Mouse (Mus musculus) embryonic facial prominence, embryonic 13.5 days (tissue): ENCODE measurements at regions not wholly inside any gene's neighbourhood (a gene's known extent, or its start where the extent isn't known, plus 50 kb on each side); places are given as distances from the start of the nearest gene placed in this dataset.

Experiments
- ATAC-seq: fragments of 200-750 bp; cut with Nextera tagmentation; 2 replicates; pipeline ENCODE4 v1.8.0; 2017; ENCODE audit warnings: low read depth; ENCODE audit not compliant: insufficient number of reproducible peaks, insufficient read depth, low FRiP score, low TSS enrichment
- H3K27ac ChIP-seq: fragments of 300-500 bp; sonication (generic); 2 replicates; pipeline ENCODE4 v1.5.1; 2015; ENCODE audit warnings: moderate library complexity, mild to moderate bottlenecking, inconsistent platforms
- H3K27me3 ChIP-seq: fragments of 300-500 bp; sonication (generic); 2 replicates; pipeline ENCODE4 v1.6.1; 2015; ENCODE audit warnings: mild to moderate bottlenecking, inconsistent platforms
- H3K36me3 ChIP-seq: fragments of 300-500 bp; sonication (generic); 2 replicates; pipeline ENCODE4 v1.6.1; 2015; ENCODE audit warnings: mild to moderate bottlenecking, inconsistent platforms
- H3K4me1 ChIP-seq: fragments of 300-500 bp; sonication (generic); 2 replicates; pipeline ENCODE4 v1.6.1; 2015; ENCODE audit warnings: inconsistent platforms
- H3K4me2 ChIP-seq: fragments of 300-500 bp; sonication (generic); 2 replicates; pipeline ENCODE4 v1.6.1; 2015; ENCODE audit warnings: moderate library complexity, mild to moderate bottlenecking, inconsistent platforms
- H3K4me3 ChIP-seq: fragments of 300-500 bp; sonication (generic); 2 replicates; pipeline ENCODE4 v1.5.1; 2015; ENCODE audit warnings: mild to moderate bottlenecking, inconsistent platforms
- H3K9ac ChIP-seq: fragments of 300-500 bp; sonication (generic); 2 replicates; pipeline ENCODE4 v1.6.1; 2015; ENCODE audit warnings: mild to moderate bottlenecking, inconsistent platforms
- H3K9me3 ChIP-seq: fragments of 300-500 bp; sonication (generic); 2 replicates; pipeline ENCODE4 v1.6.1; 2016; ENCODE audit warnings: inconsistent platforms
- WGBS: fragments of 180-500 bp; shearing (Covaris S2); methylation state at CpG from one replicate; pipeline ENCODE4 v1.1.7; 2015; ENCODE audit warnings: mixed read lengths; 5-methylcytosine and 5-hydroxymethylcytosine counted together

DNA sequence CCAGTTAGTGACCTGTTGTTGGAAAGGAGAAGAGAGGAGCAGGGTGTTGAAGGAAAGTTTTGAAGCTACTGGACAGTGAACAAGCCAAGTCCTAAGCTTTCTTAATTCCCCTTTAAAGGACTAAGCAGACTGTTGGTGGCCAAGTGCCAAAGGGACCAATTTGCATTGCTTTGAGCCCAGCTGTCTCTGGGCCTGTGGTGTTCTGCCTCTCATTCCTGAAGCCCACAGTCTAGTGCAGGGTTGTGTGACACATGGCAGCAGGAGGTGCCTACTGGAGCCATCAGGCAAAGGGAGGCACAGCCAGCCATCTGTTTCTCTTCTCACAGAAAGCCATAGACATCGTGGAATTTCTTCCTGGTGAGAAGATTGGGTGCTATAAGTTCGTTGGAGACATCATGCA is 278.6 kb downstream of the Myh15 start:
- Histone ChIP-seq H3K27ac (no peak overlapping the region), H3K4me1 (no peaks in the 10 kb centered on the region), H3K9ac (no peak overlapping the region), H3K9me3 (no peaks in the 10 kb centered on the region), H3K36me3 (no peaks in the 10 kb centered on the region), H3K27me3 (no peaks in the 10 kb centered on the region), H3K4me2 (no peak overlapping the region), H3K4me3 (no peak overlapping the region)
- WGBS, result 46% methylated on average over 2 of the region's 2 CpGs
- no peak for ATAC-seq

DNA sequence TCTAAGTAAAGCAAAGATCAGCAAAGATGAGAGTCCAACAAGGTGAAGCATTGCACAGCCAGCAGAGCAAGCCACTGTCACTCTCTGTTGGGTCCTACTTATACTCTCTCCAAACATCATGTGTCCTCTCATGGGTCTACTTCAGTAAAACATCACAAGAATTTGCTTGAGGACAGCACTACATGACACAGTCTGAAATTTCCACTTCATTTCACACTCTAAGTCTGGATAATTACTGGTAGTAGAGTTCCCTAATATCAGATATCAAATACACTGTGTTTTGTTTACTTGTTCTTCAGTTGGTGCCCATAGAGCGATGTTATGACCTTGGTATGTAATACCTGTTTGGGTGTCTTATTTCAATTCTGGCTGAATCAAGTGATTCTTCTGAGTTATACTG is 280.7 kb downstream of the Myh15 start:
- H3K27ac ChIP-seq, result no peak overlapping the region
- ATAC-seq, result no peak
- no peaks in the 10 kb centered on the region for H3K27me3 ChIP-seq
- 66% methylated on average over 1 of the region's 1 CpGs for WGBS
- H3K9ac ChIP-seq, result no peak overlapping the region
- no peak overlapping the region for H3K4me2 ChIP-seq
- H3K36me3 ChIP-seq, result no peaks in the 10 kb centered on the region
- H3K4me3 ChIP-seq, result no peak overlapping the region
- no peaks in the 10 kb centered on the region for H3K9me3 ChIP-seq
- no peaks in the 10 kb centered on the region for H3K4me1 ChIP-seq

DNA sequence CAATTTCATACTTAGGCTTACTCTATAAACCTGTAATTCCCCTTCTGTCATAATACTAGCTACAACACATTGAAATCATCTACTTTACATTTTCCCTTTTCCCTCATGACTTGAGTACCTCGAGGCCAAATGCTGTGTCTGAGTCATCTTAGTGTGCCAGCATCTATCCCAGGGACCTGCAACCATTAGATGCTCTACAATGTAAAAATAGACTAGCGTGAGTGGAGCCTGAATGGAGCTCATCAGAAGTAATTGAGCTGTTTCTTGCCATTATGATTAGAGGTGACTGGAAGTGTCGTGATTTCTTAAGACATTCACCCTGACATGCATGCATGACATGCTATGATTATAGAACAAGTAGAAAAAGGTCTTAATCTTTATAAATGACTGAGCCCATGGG is 301.1 kb downstream of the Myh15 start:
- WGBS, result 65% methylated on average over 3 of the region's 3 CpGs
- Histone ChIP-seq H3K27ac (no peak overlapping the region), H3K9ac (no peak overlapping the region), H3K4me3 (no peak overlapping the region), H3K4me2 (no peak overlapping the region), H3K27me3 (no peaks in the 10 kb centered on the region), H3K4me1 (no peaks in the 10 kb centered on the region), H3K9me3 (no peaks in the 10 kb centered on the region), H3K36me3 (no peaks in the 10 kb centered on the region)
- ATAC-seq, result no peak

DNA sequence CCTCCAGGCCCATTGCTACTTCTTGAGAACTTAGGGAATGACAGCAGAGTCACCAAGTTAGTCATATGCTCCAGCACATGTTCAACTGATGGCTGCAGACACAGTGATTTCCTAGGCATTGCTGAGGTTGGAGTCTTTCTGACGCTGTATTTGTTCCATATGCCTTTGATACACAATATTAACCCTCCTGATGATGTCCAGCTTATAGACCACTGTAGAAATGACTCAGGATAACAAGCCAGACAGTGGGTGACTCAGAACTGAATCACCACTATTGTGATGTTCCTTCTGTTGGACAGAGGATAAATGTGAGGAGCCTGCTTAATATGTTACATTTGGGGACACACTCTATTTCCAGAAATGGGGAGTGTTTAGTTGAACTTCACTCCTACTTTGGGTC is 304.4 kb downstream of the Myh15 start:
- 83% methylated on average over 1 of the region's 1 CpGs for WGBS

DNA sequence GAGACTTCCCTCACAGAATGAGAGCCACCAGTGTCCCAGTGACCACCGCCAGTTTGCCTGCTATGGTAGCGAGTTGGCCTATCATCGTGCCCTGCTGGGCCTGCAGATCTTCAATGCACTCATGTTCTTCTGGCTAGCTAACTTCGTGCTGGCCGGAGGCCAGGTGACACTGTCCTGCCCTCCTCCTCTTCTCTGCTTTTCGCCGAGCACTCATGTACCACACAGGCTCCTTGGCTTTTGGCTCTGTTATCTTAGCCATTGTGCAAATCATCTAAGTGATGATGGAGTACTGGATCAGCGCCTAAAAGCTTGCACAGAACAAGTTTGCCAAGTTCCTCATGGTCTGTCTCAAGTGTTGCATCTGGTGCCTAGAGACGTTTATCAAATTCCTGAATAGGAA is 312.2 kb downstream of the Myh15 start:
- Histone ChIP-seq H3K27ac (no peak overlapping the region), H3K4me3 (no peak overlapping the region), H3K9me3 (no peaks in the 10 kb centered on the region), H3K27me3 (no peaks in the 10 kb centered on the region), H3K4me1 (no peaks in the 10 kb centered on the region), H3K36me3 (no peaks in the 10 kb centered on the region), H3K9ac (no peak overlapping the region), H3K4me2 (no peak overlapping the region)
- ATAC-seq, result no peak
- 89% methylated on average over 9 of the region's 9 CpGs for WGBS

More for the DNA sequence above, 304.4 kb downstream of the Myh15 start:
- ATAC-seq, result no peak
- no peaks in the 10 kb centered on the region for H3K4me1 ChIP-seq
- no peak overlapping the region for H3K27ac ChIP-seq
- H3K36me3 ChIP-seq, result no peaks in the 10 kb centered on the region
- no peak overlapping the region for H3K9ac ChIP-seq
- no peaks in the 10 kb centered on the region for H3K27me3 ChIP-seq
- H3K4me3 ChIP-seq, result no peak overlapping the region
- H3K9me3 ChIP-seq, result no peaks in the 10 kb centered on the region
- no peak overlapping the region for H3K4me2 ChIP-seq

DNA sequence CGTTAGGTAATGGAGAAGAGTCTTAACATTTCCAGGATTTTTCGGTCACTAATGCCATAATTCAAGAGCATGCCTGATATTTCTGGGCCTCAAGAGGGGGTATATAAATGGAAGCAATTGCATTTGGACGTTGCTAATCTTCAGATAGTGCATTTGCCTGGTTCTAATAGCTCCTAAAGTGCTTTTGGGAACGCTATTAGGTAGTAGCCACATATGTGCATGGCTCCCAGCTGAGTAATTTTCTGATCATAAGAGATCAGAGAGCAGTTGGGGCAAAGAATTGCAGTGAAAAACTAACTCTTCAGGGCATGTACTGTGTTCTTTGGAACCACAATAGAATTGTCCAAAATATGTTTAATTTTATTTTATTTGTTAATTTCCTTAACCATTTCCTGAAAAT is 317.8 kb downstream of the Myh15 start:
- Histone ChIP-seq H3K4me3 (no peak overlapping the region), H3K36me3 (no peaks in the 10 kb centered on the region), H3K9ac (no peak overlapping the region), H3K4me1 (no peaks in the 10 kb centered on the region), H3K9me3 (no peaks in the 10 kb centered on the region), H3K27me3 (no peaks in the 10 kb centered on the region), H3K27ac (no peak overlapping the region), H3K4me2 (no peak overlapping the region)
- 62% methylated on average over 4 of the region's 4 CpGs for WGBS
- ATAC-seq, result no peak

DNA sequence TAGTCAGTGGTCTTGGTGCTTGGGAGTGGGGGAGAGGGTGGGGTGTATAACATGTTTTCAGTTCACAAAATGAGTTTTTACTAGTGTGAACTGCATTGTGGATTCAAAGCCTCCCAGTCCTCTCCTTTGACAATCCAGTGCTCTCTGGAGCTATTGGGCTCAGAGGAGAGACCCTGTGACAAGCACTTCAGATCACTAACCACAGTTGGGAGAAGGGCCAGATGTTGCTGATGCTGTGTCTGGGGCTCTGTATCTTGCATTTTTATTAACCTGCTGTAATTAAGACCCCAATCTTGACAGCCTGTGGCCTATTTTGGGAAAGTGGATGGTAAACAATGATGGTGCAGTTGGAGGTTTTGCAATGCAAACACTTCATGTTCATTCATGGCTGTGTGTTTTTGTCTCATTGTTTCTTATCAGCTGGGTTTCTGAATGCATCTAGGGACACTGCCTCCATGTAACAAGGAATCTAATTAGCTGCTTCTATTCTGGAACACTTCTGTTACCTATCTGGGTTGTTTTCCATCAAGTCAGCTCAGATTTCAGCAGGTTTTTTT is 320.0 kb upstream of the Ift57 start:
- no peak overlapping the region for H3K4me2 ChIP-seq
- no peak for ATAC-seq
- no peak overlapping the region for H3K4me3 ChIP-seq
- H3K9me3 ChIP-seq, result no peaks in the 10 kb centered on the region
- no peak overlapping the region for H3K27ac ChIP-seq
- no peaks in the 10 kb centered on the region for H3K4me1 ChIP-seq
- no peaks in the 10 kb centered on the region for H3K27me3 ChIP-seq
- no peak overlapping the region for H3K9ac ChIP-seq
- no peaks in the 10 kb centered on the region for H3K36me3 ChIP-seq

DNA sequence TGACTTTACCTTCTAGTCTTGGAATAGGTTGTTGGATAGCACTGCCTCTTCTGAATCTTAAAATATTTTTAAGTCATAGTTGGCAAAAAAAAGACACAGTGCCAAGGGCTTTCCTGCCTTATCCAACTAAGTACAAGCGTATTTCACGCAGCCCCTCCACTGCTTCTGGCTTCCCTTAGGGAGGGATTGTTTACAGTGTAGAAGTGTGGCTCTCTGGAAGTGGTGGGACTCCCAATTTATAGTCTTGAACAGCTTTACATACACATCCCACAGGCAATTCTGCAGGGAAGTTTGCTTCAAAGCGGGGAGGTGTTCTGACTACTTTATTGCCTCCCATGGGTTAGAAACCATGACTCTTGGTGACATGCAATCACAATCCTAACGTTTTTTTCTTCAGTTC is 310.9 kb upstream of the Ift57 start:
- Histone ChIP-seq H3K27ac (no peak overlapping the region), H3K27me3 (no peaks in the 10 kb centered on the region), H3K4me3 (no peak overlapping the region), H3K4me2 (no peak overlapping the region), H3K9me3 (no peaks in the 10 kb centered on the region), H3K36me3 (no peaks in the 10 kb centered on the region), H3K9ac (no peak overlapping the region), H3K4me1 (no peaks in the 10 kb centered on the region)
- ATAC-seq, result no peak
- 67% methylated on average over 4 of the region's 4 CpGs for WGBS

DNA sequence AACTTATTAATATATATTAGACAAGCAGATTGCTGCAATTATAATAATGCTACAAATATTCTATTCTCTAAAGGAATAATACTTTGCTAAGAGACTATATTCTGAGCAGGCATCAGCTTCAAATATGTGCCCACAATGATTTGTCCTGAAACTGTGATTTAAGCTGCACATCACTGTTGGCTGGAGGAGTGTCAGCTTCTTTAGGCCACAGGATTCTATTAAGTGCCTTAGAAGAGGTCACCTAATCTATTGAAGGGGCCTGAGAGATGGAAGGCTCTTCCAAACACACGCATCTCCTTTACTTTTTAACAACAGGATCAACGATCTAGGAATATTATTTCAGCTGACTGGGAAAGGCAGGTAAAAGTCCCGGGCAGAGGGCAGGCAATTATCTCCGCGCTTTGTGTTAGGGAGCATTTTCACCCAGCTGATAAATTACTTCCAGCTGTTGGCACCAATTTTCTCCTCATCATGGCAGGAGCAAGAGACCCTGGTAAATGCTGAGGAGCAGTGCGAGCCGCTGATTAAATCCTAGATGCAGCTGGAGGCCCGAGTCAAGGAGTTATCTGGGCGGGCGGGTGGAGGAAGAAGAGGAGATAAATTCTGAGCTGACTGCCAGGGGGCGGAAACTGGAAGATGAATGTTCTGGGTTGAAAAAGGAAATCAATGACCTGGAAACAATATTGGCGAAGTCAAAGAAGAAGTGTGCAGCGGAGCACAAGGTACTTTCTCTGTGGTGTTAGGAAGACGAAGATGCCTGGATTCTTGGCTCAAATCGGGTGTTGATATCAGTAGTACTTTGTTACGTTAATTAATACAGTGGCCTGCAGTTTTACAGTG is 290.9 kb upstream of the Ift57 start:
- no peak for ATAC-seq
- Histone ChIP-seq H3K4me1 (0 out of 2 replicates have a peak, but pooled peaks cover 3% of the 10 kb centered on the region), H3K4me2 (peak overlapping the region; percentile 39), H3K9ac (no peak overlapping the region), H3K4me3 (no peak overlapping the region), H3K27ac (no peak overlapping the region), H3K9me3 (no peaks in the 10 kb centered on the region), H3K27me3 (no peaks in the 10 kb centered on the region), H3K36me3 (no peaks in the 10 kb centered on the region)
- 20% methylated on average over 16 of the region's 16 CpGs for WGBS

DNA sequence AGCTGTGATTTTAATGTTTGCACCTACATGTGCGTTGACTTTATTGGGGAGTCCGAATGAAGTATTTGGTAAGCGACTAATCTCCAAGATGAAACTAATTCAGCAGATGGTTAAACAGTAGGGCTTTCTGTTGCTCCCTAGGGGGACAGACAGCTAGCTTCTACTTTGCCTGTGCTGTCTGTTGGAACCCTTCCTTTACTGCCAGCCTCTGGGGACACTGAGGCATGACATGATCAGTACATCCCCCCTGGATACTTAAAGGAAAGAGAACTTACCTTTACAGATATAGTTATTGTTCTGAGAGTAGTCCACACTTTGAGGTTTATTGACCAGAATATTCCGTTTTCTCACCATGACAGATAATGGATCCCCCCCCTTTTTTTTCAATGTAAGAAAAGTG is 289.8 kb upstream of the Ift57 start:
- Histone ChIP-seq H3K9me3 (no peaks in the 10 kb centered on the region), H3K9ac (no peak overlapping the region), H3K4me1 (0 out of 2 replicates have a peak, but pooled peaks cover 3% of the 10 kb centered on the region), H3K4me3 (no peak overlapping the region), H3K36me3 (no peaks in the 10 kb centered on the region), H3K4me2 (no peak overlapping the region), H3K27me3 (no peaks in the 10 kb centered on the region), H3K27ac (no peak overlapping the region)
- WGBS, result 90% methylated on average over 4 of the region's 4 CpGs
- no peak for ATAC-seq

DNA sequence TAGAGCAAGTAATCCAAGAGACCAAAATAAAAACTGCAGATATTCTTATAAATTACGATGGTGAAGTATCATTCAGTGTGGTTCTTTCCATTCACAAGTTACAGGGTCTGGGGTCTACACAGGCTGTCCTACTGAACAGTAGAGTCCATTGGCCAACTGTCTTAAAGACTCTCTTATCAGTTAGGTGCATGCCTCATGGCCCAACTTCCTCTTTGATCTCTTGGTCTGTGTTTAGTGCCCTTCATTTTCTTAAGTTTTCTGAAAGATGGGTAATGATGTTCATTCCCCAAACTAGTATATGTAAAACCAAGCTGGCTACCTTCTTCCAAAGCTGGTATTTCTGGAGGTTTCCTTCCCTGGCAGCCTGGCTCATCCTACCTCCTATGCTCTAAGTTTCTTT is 268.7 kb upstream of the Ift57 start:
- 98% methylated on average over 1 of the region's 1 CpGs for WGBS
- H3K36me3 ChIP-seq, result no peaks in the 10 kb centered on the region
- no peak overlapping the region for H3K4me2 ChIP-seq
- H3K27me3 ChIP-seq, result no peaks in the 10 kb centered on the region
- H3K9ac ChIP-seq, result no peak overlapping the region
- H3K9me3 ChIP-seq, result no peaks in the 10 kb centered on the region
- H3K4me3 ChIP-seq, result no peak overlapping the region
- no peak overlapping the region for H3K27ac ChIP-seq
- H3K4me1 ChIP-seq, result no peaks in the 10 kb centered on the region
- ATAC-seq, result no peak

DNA sequence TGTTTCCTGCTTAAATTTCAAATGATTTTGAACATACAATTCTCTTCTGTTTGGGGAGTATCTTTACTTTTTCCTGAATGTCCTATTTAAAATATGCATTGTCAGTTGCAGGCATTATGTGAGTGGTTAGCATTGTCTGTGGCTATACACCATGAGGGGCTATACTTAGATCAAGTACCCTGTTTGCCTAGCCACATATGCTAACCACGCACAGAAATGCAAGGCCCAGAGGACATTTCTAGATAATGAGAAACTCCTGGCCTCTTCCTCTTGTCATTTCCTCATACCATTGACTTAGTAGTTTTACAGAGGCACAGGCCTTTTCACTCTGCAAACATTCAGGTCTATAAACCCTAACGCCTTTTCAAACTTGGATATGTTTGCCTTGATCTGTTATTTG is 267.1 kb upstream of the Ift57 start:
- Histone ChIP-seq H3K36me3 (no peaks in the 10 kb centered on the region), H3K9me3 (no peaks in the 10 kb centered on the region), H3K9ac (no peak overlapping the region), H3K27ac (no peak overlapping the region), H3K4me3 (no peak overlapping the region), H3K27me3 (no peaks in the 10 kb centered on the region), H3K4me2 (no peak overlapping the region), H3K4me1 (no peaks in the 10 kb centered on the region)
- 47% methylated on average over 2 of the region's 2 CpGs for WGBS
- ATAC-seq, result no peak
